Mouse (Mus musculus) lung, embryonic 14.5 days (tissue): ENCODE results near the gene Pacs1. TPM values are rescaled to one million over a fixed set of nuclear protein-coding genes. Genes with fewer than 3 reads are reported as not detected.
A peak's percentile ranks its signal among the peaks of the same experiment; 100 is the strongest.
"Not testable (repeated sequence)": the region's sequence is repeated elsewhere in the genome, so short reads cannot be mapped to it uniquely, and the experiment has no call there.

Experiments used
- ATAC-seq: fragments of 200-750 bp; cut with Nextera tagmentation; 2 replicates; pipeline ENCODE4 v1.8.0; 2017; ENCODE audit warnings: mild to moderate bottlenecking, moderate TSS enrichment, moderate library complexity; ENCODE audit not compliant: insufficient read depth
- DNase-seq: peaks from one replicate; pipeline ENCODE4 v3.0.0-alpha.2; 2015
- H3K27ac ChIP-seq: fragments of 300-500 bp; sonication (generic); 2 replicates; pipeline ENCODE4 v1.5.1; 2014; ENCODE audit warnings: low read depth, mild to moderate bottlenecking, moderate library complexity
- H3K27me3 ChIP-seq: fragments of 300-500 bp; sonication (generic); 2 replicates; pipeline ENCODE4 v1.6.1; 2014; ENCODE audit warnings: low read length, control low read depth; ENCODE audit not compliant: insufficient read depth
- H3K36me3 ChIP-seq: fragments of 300-500 bp; sonication (generic); 2 replicates; pipeline ENCODE4 v1.6.1; 2014; ENCODE audit warnings: control low read depth; ENCODE audit not compliant: insufficient read depth
- H3K4me1 ChIP-seq: fragments of 300-500 bp; sonication (generic); 2 replicates; pipeline ENCODE4 v1.6.1; 2014; ENCODE audit warnings: antibody characterized with exemption, control low read depth; ENCODE audit not compliant: insufficient read depth
- H3K4me2 ChIP-seq: fragments of 300-500 bp; sonication (generic); 2 replicates; pipeline ENCODE4 v1.6.1; 2014; ENCODE audit warnings: mild to moderate bottlenecking
- H3K4me3 ChIP-seq: fragments of 300-500 bp; sonication (generic); 2 replicates; pipeline ENCODE4 v1.5.1; 2014; ENCODE audit warnings: low read depth, low read length
- H3K9ac ChIP-seq: fragments of 300-500 bp; sonication (generic); 2 replicates; pipeline ENCODE4 v1.6.1; 2014
- H3K9me3 ChIP-seq: fragments of 300-500 bp; sonication (generic); 2 replicates; pipeline ENCODE4 v1.6.1; 2016; ENCODE audit warnings: low read depth, low read length, control low read depth
- CTCF ChIP-seq: IDR thresholded peaks from 2 replicates; pipeline ENCODE4 v1.5.1; 2016; ENCODE audit warnings: antibody characterized with exemption, low read depth
- WGBS: fragments of 180-500 bp; shearing (Covaris S2); extraction: QIAGEN DNeasy Blood & Tissue Kit; methylation state at CpG from one replicate; pipeline ENCODE4 v1.1.7; 2014; 5-methylcytosine and 5-hydroxymethylcytosine counted together
- polyA plus RNA-seq: library from polyadenylated mRNA; unstranded; fragments of >200 nt; fragmentation: Nextera tagmentation; extraction: Ambion mirVana; gene quantifications from 2 replicates; pipeline ENCODE4 v1.2.1, GENCODE M21; 2014

The Pacs1 gene
- polyA plus RNA-seq, 1 experiment from 2014 or later, result 31.8 TPM

DNA sequence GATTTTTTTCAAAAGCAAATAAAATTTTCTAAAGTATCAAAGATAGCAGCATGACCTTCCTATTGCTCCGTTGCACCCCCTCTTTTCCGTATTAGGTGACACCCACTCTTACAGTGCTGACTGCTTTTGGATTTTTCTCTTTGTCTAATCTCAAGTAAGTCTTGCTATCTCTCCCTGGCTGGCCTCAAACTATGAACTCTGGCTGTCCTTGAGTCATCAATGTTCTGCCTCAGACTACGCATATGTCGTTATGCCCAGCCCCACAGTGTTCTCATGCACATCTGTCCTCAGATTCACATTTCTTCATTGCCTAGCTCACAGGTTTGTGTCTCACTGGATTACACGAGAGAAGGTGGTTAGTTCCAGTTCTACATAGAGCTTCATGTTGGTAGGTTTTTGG lies 3.5 kb downstream of the Pacs1 start:
- Histone ChIP-seq H3K4me3 (no peak overlapping the region), H3K9ac (no peak overlapping the region), H3K4me1 (0 out of 2 replicates have a peak, but pooled peaks cover 2% of the 10 kb centered on the region), H3K9me3 (no peaks in the 10 kb centered on the region), H3K4me2 (no peak overlapping the region), H3K27ac (no peak overlapping the region), H3K27me3 (no peaks in the 10 kb centered on the region), H3K36me3 (peaks cover 9% of the 10 kb centered on the region)
- no peak for DNase-seq
- no peak for TF ChIP-seq CTCF
- ATAC-seq, result no peak
- WGBS, result 77% methylated on average over 5 of the region's 5 CpGs

DNA sequence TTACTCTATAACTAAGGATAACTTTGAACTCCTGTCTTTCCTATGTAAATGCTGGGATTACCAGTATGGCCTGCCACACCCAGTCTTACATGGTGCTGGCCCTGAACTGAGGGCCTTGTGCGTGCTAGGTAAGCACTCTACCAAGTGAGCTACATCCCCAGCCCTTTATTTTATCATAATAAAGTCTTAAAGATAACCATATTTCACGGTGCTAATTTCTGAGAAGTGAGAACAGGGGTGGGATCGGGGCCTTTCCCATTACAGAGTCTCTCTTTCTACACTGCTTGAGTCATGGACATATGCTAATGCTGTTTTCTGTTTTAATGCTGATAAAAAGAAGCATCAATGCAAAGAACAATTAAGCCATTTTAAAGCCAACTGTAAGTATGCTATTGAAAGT lies 4.0 kb downstream of the Pacs1 start:
- Histone ChIP-seq H3K27ac (no peak overlapping the region), H3K9ac (no peak overlapping the region), H3K36me3 (peaks cover 3% of the 10 kb centered on the region), H3K4me2 (no peak overlapping the region), H3K27me3 (no peaks in the 10 kb centered on the region), H3K4me1 (0 out of 2 replicates have a peak, but pooled peaks cover 2% of the 10 kb centered on the region), H3K4me3 (no peak overlapping the region), H3K9me3 (no peaks in the 10 kb centered on the region)
- TF ChIP-seq CTCF, result no peak
- no peak for DNase-seq
- 87% methylated on average over 3 of the region's 3 CpGs for WGBS
- ATAC-seq, result no peak

DNA sequence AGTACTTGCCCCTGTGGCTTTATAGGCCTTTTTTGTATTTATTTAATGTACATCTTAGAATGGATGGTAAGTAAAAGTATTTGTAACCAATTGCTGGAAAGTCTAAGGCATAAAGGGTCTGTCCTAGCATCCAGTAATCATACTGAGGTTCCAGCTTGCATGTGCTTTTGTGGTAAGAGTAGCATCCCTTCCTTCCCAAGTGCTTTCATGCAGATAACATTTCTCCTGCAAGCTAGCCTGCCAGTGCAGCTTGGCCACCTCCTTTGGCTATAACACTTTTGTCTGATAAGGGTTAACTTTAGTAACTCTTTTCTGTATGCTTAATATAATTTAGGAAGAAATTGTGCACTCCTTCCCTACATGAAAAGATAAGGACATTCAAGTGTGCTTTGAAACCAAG lies 4.9 kb downstream of the Pacs1 start:
- DNase-seq, result no peak
- no peak for TF ChIP-seq CTCF
- H3K9me3 ChIP-seq, result no peaks in the 10 kb centered on the region
- 0 out of 2 replicates have a peak, but pooled peaks cover 2% of the 10 kb centered on the region for H3K4me1 ChIP-seq
- no peaks in the 10 kb centered on the region for H3K36me3 ChIP-seq
- H3K4me3 ChIP-seq, result no peak overlapping the region
- H3K4me2 ChIP-seq, result no peak overlapping the region
- ATAC-seq, result no peak
- no peak overlapping the region for H3K27ac ChIP-seq
- no peaks in the 10 kb centered on the region for H3K27me3 ChIP-seq
- no peak overlapping the region for H3K9ac ChIP-seq

DNA sequence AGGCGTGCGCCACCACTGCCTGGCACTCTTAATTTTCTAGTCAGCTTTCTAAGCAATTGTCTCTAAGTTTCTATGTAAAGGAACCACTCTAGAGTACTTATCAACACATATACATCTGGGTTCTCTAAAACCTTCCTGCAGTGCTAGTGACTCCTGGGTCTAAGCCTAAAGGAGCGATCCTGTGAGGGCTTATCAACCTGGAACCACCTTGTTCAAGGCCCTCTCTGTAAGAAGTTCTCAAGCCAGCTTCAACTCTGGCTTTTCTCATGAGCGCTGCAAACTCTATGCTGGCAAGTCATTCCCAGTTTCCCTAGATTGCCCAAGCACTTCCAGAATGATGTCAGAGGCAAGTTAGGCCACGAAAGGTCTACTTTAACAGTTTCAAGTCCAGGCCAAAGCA lies 5.9 kb downstream of the Pacs1 start:
- H3K4me2 ChIP-seq, result no peak overlapping the region
- WGBS, result 95% methylated on average over 5 of the region's 5 CpGs
- H3K4me1 ChIP-seq, result 0 out of 2 replicates have a peak, but pooled peaks cover 2% of the 10 kb centered on the region
- H3K9ac ChIP-seq, result no peak overlapping the region
- TF ChIP-seq CTCF, result no peak
- H3K27me3 ChIP-seq, result no peaks in the 10 kb centered on the region
- no peaks in the 10 kb centered on the region for H3K36me3 ChIP-seq
- no peak overlapping the region for H3K4me3 ChIP-seq
- no peak overlapping the region for H3K27ac ChIP-seq
- DNase-seq, result no peak
- H3K9me3 ChIP-seq, result no peaks in the 10 kb centered on the region
- ATAC-seq, result no peak

DNA sequence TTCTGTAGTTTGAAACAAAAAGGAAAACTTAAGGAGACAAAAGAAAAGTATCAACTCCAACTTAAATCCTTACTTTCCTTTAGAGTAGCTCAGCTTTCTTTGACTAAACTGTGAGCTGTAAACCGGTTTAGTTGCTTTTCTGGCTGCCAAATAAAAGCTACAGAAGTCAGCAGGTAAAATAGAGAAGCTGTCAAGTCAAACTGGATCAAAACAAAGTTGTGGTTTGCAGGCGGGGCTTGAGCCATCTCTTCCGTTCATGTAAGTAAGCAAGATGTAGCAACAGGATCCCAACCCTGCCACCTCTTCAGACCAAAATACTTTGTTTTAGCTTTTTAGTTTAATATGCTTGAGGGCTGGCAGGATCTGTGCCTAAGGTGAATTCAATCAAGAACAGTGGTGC lies 15.8 kb downstream of the Pacs1 start:
- WGBS, result 35% methylated on average over 3 of the region's 3 CpGs
- no peak overlapping the region for H3K9ac ChIP-seq
- no peak overlapping the region for H3K4me2 ChIP-seq
- ATAC-seq (no peak), DNase-seq (peak; percentile 28)
- TF ChIP-seq CTCF, result no peak
- H3K4me1 ChIP-seq, result no peaks in the 10 kb centered on the region
- no peaks in the 10 kb centered on the region for H3K9me3 ChIP-seq
- no peak overlapping the region for H3K27ac ChIP-seq
- H3K27me3 ChIP-seq, result no peaks in the 10 kb centered on the region
- no peak overlapping the region for H3K4me3 ChIP-seq
- no peaks in the 10 kb centered on the region for H3K36me3 ChIP-seq

DNA sequence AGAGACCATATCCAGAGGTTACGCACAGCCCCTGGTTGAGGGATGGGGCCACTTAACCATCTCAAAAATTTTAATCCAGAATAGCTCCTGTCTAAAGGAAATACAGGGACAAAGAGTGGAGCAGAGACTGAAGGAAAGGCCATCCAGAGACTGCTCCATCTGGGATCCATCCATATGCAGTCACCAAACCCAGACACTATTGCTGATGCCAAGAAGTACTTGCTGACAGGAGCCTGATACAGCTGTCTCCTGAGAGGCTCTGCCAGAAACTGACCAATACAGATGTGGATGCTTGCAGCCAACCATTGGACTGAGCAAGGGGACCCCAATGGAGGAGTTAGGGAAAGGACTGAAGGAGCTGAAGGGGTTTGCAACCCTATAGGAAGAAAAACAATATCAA lies 35.9 kb downstream of the Pacs1 start:
- H3K27ac ChIP-seq, H3K27me3 ChIP-seq, H3K4me1 ChIP-seq, H3K36me3 ChIP-seq, H3K4me2 ChIP-seq, H3K4me3 ChIP-seq, H3K9me3 ChIP-seq, H3K9ac ChIP-seq: not testable (repeated sequence)
- peak; percentile 52 for DNase-seq
- 82% methylated on average over 1 of the region's 1 CpGs for WGBS
- ATAC-seq, result 0 out of 2 replicates have a peak, but pooled peaks have one; percentile 28

DNA sequence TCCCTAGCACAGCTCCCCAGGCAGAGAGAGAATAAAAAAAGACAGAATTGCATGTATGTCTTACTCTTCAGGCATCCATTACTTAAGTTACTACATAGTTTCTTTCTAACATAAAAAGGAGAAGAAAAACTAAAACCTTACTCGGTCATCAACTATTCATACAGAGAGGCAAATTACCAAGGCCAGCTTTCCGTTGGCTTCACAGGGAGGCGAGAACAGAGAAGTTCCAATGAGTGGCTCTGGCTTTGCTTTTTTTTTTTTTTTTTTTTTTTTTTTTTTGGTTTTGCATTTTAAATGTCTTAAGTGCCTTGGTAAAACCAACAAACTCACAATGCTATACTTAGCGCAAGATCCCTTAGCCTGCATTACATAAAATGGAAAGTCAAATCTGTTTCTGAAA lies 40.2 kb downstream of the Pacs1 start:
- no peak overlapping the region for H3K27ac ChIP-seq
- no peaks in the 10 kb centered on the region for H3K9me3 ChIP-seq
- no peak overlapping the region for H3K4me3 ChIP-seq
- no peak overlapping the region for H3K9ac ChIP-seq
- H3K4me2 ChIP-seq, result no peak overlapping the region
- TF ChIP-seq CTCF, result no peak
- ATAC-seq (no peak), DNase-seq (no peak)
- H3K4me1 ChIP-seq, result no peaks in the 10 kb centered on the region
- H3K36me3 ChIP-seq, result no peaks in the 10 kb centered on the region
- H3K27me3 ChIP-seq, result no peaks in the 10 kb centered on the region
- 93% methylated on average over 4 of the region's 4 CpGs for WGBS

DNA sequence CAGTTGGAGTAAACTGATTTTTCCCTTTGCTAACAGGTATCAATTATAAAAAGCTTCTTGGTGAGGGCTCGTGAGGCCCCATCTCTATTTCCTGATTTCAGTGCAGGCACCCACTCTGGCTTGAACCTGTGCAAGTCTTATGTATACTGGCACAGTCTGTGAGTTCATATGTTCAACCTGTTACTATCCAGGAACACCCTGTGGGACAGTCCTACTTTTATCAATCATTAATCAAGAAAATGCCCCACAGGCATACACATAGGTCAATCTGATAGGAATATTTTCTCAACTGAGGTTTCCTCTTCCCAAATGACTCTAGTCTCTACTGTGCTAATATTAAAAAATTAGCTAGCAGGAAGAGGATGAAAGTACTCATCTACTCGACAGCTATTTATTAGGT lies 42.8 kb downstream of the Pacs1 start:
- H3K4me3 ChIP-seq, result no peak overlapping the region
- WGBS, result 73% methylated on average over 2 of the region's 2 CpGs
- no peak overlapping the region for H3K9ac ChIP-seq
- H3K9me3 ChIP-seq, result no peaks in the 10 kb centered on the region
- H3K27me3 ChIP-seq, result no peaks in the 10 kb centered on the region
- H3K27ac ChIP-seq, result no peak overlapping the region
- no peaks in the 10 kb centered on the region for H3K4me1 ChIP-seq
- no peak for TF ChIP-seq CTCF
- no peaks in the 10 kb centered on the region for H3K36me3 ChIP-seq
- ATAC-seq (no peak), DNase-seq (no peak)
- no peak overlapping the region for H3K4me2 ChIP-seq
